Mouse (Mus musculus) left cerebral cortex, postnatal 25 days (tissue): ENCODE results near the gene Mtus2. TPM values are rescaled to one million over a fixed set of nuclear protein-coding genes. Genes with fewer than 3 reads are reported as not detected.
A peak's percentile ranks its signal among the peaks of the same experiment; 100 is the strongest.

Experiments used
- DNase-seq, 2 experiments: peaks; one replicate each; pipeline ENCODE4 v3.0.0; 2022; ENCODE audit warnings: low spot score in 2 of 2, mixed read lengths in 1 of 2
- intact Hi-C: fragments of 180-260 bp; cut with DNase I; formaldehyde crosslinking; loops from one replicate; pipeline ENCODE4 v1.15.1; 2025
- total RNA-seq, 2 experiments: library from RNA; stranded (reverse); gene quantifications; 2 replicates each; pipeline ENCODE4 v1.2.3; 2021

Mtus2 gene
- total RNA-seq, 2 experiments from 2014 or later = 35.0 to 39.0 TPM

DNA sequence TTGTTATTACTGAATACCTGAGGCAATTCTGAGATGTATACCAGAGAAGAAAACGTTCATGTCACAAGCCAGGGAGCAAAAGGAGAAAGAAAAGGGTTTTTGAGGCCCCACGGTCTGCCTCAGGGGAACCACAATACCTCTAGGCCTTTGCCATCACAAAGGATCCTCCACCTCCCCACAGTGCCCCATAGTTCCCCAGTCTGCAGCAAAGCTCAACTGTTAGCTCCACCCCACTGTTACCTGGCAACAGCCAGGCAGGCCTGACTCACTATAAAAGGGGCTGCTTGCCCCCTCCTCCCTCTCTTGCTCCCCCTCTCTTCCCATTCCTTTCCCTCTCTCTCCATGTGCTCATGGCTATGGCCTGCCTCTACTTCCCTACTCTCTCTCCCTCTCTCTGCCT is 282.6 kb downstream of the Mtus2 start:
- DNase-seq = no peak
- intact Hi-C loops = loop anchor here (1.0 to 10.0 kb wide), 4 partner anchors 57 to 365 kb away; partner anchors contain the start of gene Mtus2

DNA sequence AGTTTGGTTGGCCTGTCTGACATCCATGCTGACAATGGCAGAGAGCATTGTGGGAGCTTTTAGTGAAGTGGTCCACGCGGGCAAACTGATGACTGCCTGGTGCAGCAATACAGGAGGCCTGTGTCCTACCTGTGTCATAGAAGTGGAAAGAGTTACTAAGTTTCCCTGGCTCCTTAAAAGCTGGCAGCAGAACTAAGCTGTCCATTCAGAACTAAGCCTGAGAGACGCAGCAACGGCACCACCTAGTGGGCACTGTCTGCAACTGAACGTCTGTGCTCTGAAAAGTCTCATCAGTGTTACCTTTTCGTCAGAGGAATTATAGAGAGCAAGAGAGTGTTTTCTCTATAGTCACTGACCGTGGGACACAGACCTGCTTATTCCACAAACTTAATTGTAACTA is 284.8 kb downstream of the Mtus2 start:
- DNase-seq = peak; percentile 75 to 91
- intact Hi-C loops = loop anchor here (5.0 kb wide), 1 partner anchor 150 kb away; no protein-coding TSS in a partner anchor

DNA sequence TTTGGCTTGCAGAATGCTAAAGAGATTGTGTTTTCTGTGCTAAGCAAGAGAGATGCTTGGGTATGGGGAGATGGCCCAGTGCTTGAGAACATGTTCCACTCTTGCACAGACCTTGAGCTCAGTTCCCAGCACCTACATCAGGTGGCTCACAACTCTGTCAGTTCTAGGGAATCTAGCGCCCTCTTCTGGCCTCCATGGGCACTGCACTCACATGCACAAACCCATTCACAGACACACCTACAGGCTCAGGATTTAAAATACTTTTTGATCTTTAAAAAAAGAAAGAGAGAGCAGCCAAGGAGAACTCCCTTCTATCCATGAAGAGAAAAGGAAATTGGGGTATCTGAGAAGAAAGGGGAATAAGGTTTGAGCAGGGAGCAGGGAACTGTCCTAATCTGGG is 287.4 kb downstream of the Mtus2 start:
- intact Hi-C loops = loop anchor here (5.0 kb wide), 1 partner anchor 152 kb away; no protein-coding TSS in a partner anchor
- no peak for DNase-seq

DNA sequence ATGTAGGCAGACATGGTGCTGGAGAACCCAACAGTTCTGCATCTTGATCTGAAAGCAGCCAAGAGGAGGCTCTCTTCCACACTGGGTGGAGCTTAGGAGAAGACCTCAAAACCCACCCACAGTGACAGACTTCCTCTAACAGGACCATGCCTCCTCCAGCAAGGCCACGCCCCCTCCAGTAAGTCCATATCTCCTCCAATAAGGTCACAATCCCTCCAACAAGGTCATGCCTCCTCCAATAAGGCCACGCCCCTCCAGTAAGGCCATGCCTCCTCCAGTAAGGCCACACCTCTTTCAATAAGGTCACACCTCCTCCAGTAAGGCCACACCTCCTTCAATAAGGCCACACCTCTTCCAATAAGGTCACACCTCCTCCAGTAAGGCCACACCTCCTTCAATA is 288.3 kb downstream of the Mtus2 start:
- intact Hi-C loops = no loop called here
- no peak for DNase-seq

DNA sequence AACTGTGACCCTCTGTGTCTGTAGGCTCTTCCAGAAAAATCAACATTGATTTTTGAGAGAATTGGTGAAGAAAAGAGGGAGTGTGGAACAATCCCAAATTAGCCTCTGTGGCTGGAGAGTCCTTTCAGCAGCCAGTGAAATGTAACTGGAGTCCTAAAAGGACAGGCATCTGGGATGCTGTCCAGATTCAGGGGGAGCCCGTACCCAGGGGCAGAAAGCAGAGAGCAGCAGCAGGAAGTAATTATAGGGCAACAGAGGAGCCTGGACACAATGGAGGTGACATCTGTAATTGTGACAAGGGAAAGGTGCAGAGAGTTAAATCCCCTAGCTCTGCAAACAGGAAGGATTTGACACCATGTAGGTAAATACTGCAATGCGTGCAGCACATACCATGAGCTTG is 291.1 kb downstream of the Mtus2 start:
- no peak for DNase-seq
- intact Hi-C loops = no loop called here

DNA sequence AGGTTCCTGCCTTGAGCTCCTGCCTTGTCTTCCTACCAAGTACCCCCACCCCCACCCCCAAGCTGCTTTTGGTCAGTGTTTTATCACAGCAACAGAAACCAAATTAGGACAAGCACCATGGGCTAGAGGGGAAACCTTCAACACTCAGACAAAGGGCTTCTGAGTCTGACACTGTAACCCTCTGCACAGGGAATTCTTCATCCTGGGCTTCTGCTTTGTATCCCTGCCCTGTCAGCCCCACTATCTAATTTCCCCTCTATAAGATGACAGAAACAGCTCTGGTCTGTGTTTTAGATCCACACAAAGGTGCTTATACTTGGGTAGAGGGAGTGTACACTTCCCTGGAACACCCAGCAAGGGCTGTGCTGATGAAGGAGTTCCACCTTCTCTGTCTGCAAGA is 294.7 kb downstream of the Mtus2 start:
- intact Hi-C loops = no loop called here
- DNase-seq = no peak

DNA sequence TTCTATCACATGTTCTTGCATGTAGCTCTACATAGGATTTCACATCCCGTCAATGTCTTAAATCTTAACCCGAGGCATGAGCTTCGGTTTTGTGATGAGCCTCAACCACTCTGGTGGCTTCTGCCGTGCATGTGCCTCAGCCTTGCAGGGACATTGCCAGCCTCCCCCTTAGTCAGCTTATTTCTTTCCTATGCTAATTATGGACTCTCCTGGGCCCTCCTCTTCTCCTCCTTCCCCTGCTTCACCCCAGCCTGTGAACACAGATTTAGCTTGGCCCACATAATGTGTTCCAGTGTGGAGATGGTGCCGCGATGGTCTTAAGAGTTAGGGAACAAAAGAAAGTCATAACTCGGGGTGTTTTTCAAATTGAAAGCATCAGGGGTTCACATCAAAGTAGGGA is 304.9 kb downstream of the Mtus2 start:
- intact Hi-C loops = no loop called here

DNA sequence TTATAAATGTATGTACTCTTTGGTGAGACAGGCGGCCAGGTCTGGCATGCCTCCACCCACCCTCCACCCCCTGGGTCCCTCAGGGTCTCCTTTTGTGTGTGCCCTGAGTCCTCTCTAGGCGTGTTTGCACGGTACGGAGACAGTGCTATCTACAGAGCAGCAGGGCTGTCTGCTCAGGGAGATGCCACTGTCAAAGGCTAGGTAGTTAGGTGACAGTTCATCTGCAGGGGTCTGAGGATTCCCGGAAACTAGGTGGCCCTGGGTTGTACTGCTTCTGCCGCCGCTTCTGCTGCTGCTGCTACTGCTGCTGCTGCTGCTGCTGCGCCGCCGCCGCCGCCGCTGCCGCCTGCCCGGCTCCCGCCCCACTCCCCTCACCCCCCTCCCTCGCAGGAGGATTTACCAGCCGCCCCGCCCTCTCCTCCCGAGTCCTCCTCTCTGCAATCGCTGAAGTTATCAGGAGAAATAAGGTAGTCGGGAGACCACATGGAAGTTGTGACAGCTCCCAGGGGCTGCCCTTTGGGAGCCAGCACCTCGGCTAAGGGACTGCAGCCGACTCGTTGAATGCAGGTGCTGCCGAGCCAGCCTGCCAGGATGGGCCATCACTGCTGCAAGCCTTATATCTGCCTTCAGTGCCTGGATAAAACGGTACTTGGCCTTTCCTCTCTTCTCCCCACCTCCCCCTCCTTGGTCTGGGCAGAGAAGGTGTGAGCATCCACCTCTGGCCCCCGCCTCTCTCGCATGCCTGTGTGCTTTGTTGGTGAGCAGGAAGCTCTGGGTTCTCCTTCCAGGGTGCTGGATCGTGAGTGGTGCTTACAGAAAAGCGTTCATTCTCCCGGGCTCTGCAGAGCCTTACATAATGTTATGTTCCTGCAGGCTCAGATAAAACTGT is 307.9 kb downstream of the Mtus2 start:
- peak; percentile 70 to 92 for DNase-seq
- intact Hi-C loops = no loop called here

More for the DNA sequence above, 304.9 kb downstream of the Mtus2 start:
- peak in 1 of 2 experiments; percentile 73 for DNase-seq

DNA sequence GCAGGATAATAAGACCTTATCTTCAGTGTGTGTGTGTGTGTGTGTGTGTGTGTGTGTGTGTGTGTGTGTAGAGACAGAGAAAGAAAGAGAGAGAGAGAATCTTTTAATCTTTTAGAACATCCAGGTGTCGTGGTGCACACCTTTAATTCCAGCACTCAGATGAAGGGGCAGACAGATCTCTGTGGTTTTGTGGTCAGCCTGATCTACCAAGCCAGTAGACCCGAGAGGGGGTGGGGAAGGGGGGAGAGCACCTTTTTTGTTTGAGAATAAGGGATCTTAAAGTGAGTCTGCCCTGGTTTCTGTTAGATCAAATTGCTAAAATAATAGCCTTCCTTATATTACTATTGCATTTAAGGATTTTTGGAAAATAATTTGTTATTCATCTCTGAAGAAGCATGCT is 309.7 kb downstream of the Mtus2 start:
- intact Hi-C loops = loop anchor here (2.0 kb wide), 1 partner anchor 14 kb away; no protein-coding TSS in a partner anchor
- DNase-seq = no peak

DNA sequence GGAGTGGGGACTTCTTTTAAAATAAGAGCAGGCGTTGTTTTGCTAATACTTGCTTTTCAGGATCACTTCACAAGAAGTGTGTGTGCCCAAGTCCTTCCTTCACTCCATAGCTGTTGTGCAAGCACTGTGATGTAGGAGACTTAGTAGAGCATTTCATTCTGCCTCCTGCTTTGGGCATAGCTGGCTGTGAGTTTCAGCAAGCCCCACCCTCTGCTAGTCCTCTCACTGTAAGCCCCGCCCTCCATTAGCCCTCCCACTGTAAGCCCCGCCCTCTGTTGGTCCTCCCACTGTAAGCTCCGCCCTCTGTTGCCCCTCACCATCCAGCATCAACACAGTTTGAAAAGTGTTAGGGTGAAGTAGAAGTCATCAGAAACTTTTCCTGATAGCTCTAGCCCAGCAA is 310.3 kb downstream of the Mtus2 start:
- DNase-seq = no peak
- intact Hi-C loops = loop anchor here (2.0 kb wide), 1 partner anchor 13 kb away; no protein-coding TSS in a partner anchor

DNA sequence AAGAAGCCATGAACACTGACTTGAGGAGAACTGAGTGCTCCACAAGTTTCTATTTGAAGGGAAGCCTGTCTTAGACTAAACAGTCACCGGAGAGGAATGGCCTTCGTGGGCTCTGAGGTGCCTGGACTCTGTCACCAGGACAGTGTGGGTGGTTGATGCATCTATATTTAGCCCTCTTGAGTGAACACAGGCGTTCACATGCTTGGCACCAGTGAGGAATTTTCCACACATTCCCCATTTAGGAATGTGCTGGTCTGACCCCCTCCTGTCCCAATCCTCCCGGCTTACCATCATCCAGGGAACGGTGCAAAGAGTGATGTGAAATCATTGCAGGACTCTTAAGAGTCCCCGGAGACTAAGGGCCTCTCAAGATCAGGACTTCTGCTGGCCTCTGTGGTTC is 314.9 kb downstream of the Mtus2 start:
- intact Hi-C loops = no loop called here
- DNase-seq = no peak

DNA sequence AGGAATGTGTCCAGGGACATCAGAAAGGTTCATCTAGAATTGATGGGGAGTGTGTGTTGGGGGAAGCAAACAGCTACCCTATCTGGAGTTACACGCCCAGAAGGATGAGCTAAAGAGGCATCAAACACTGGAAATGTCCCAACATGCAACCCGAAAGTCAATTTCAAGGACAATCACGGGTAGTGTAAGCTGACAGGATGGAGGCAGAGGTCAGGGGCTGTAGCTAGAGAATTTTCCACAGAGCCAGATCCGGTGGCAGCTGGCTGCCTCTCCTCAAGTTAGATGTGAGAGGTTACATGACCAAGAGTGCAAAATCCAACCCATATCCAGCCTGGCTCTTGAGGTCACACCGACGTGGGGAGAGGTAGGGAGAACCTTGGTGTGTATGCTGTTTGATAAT is 315.7 kb downstream of the Mtus2 start:
- intact Hi-C loops = no loop called here
- no peak for DNase-seq

DNA sequence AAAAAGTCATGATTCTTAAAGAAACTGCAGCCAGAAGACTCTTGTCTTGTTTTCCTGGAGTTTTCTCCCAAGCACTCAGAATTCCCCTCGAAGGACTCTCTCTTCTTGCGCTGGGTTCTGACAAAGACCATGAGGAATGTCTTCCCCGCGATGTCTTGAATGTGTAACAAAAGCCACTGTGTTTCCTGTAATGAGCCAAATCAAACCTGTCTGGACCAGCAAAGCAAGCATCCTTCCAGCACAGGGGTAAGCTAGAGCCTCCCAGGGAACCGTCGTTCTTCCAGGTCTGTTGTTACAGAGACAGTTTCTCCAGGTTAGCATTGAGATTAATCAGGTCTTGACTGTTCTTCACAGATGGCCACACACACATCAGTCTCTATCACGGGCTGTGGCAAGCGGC is 321.1 kb downstream of the Mtus2 start:
- DNase-seq = no peak
- intact Hi-C loops = no loop called here

DNA sequence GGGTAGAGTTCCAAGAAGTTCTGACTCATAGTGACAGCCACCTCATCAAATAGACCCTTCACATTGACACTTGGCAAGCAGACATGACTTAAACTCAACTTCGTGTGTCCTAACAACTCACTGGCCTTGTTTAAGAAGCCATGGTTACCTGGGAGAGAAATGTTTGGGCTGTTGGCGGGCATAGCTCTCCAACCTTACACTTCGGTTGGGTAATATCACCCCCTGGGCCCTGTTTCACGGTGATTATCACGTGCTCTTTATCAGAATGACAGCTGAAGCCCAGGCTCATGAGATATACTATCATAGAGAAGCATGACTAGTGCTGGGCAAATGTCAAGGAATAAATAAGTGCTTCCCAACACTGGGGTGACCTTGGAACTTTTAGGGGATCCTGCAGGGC is 323.2 kb downstream of the Mtus2 start:
- intact Hi-C loops = loop anchor here (2.0 kb wide), 1 partner anchor 14 kb away; no protein-coding TSS in a partner anchor
- DNase-seq = no peak

DNA sequence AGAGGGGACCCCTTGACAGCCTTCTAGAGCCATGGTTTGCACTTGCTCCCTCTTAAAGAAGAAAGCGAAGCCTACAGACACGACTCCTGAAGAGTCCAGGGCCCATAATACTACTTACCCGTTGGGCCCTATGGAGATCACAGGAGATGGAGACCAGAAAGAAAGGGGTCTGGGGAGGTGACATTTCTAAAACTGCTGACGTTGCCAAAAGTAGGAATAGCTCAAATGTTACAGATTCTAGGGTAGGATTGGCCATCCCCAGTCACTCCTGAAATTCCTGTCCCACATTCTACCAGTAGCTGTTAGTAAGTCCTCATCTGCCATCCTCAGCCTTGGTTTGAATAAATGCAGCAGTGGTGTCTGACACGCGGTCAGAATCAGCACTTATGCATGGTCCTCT is 325.0 kb downstream of the Mtus2 start:
- DNase-seq = no peak
- intact Hi-C loops = no loop called here

DNA sequence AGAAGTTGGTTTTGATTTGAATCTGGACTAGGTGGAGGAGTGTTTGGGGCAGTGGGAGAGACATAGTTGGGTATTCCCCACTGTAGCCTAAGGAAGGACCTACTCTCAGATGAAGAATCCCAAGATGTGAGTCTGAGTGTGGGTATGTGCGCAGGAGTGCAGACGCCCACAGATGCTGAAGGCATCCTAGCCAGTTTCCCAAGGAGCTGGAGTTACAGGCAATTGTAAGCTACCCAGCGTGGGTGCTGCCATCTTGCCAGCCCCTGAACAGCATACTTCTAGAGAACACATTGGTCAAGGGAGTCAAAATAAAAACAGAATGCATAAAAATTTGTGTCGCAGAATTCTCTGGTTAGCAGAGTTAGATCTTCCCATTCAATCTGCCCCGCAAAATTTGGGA is 325.5 kb downstream of the Mtus2 start:
- DNase-seq = peak; percentile 24 to 84
- intact Hi-C loops = no loop called here

DNA sequence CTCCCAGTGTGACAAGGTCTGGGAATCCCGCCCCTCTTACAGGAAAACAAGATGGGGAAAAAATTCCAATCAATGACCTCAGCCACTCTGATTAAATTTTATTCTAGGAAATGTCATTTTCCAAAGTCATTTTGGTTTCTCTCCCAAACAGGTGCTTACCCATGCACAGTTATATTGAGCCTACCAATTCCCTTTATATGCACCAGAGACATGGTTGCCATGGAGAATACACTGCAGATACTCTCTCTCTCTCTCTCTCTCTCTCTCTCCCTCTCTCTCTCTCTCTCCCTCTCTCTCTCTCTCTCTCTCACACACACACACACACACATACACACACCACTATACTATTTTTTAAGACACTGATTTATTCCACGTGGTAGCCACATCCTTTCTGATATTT is 326.1 kb downstream of the Mtus2 start:
- intact Hi-C loops = no loop called here
- no peak for DNase-seq

DNA sequence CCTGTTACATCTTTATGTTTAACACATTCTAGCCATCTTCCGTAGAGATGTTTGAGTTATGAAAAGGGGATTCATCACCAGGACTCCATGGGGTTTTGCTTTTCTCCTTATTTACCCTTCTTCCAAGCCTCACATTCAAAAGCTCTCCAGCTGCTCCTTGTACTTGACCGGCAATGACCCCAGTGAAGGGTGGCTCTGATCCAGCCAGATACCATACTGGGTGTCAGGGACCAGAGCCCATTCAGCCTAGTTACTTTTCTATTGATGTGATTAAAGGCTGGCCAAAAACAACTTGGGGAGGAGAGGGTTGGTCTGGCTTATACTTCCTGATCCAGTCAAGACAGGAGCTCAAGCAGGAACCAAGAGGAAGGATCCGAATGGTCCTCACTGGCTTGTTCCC is 326.5 kb downstream of the Mtus2 start:
- no peak for DNase-seq
- intact Hi-C loops = no loop called here

DNA sequence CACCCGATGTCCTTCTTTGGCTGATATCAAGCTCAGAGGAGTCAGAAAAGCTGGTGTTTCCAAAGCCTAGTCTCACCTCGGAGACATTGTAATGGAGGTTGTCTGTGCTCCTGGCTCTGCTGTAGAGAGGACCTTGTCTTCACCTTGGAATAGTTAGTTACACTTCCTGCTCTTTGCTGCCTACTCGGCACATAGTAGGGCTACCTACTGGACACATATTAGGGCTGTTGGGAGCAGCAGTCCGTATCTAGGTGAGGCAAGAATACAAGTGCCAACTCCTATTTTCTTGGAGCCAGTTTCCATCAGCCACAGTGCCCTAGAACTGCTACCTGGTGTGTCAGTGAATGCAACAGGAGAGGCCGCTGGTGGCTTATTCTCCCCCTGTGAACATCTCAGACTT is 330.4 kb downstream of the Mtus2 start:
- intact Hi-C loops = no loop called here
- DNase-seq = no peak

DNA sequence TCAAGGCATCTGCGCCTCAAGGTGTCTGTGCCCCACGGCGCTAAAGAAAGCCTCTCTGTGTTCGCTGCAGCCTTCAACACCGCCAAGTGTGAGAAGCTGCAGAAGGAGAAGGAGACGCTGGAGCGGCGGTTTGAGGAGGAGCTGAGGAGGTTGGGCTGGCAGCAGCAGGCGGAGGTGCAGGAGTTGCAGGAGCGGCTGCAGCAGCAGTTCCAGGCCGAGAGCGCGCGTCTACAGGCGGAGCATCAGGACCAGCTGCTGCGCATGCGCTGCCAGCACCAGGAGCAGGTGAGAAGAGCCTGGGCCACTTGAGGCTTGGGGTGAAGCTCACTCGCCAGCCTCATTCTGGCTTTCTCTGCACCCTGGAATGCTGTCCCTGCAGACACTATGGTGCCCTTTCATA is 331.7 kb downstream of the Mtus2 start:
- DNase-seq = no peak
- intact Hi-C loops = no loop called here

DNA sequence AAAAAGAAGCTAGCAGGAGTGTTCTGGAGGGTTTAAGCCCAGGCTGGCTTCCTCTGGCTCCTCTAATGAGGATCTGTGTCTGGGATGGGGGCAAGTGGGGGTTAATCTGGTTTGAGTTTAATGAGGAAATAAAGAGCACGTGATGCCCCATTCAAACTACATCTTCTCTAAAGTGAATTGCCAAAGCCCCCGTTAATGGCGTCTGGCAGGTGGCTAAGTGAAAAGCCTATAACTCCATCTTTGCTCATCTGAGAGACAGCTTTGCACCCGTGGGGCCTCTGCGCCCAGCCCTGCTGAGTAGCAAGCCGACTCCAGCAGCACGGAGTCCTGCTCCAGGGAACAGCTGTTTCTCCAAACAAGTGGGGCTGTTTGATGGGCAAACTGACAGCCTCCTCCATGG is 332.8 kb downstream of the Mtus2 start:
- intact Hi-C loops = no loop called here
- DNase-seq = no peak
